Mouse (Mus musculus): ENCODE results near the gene Olfr986. TPM values are rescaled to one million over a fixed set of nuclear protein-coding genes. Genes with fewer than 3 reads are reported as not detected.

The Olfr986 gene
- polyA plus RNA-seq, 1 experiment, result not detected

DNA sequence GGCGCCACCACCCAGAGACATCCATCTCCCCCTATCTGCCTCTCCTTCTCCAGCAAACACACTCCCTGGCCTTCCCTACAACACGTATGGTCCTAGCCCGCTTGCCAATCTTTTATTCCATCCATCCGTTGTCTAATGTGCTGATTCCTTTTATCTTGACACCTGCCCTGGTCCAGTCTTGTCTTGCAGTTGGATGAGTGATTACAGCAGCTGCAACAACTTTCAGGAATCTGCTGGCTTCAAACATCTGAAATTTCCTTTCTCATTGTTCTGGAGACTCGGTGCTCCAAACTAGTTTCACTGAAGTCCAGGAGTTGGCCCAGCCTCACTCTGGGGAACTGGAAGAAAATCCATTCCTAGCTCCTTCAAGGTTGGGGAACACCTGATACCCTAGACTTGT is 48.8 kb downstream of the Olfr986 start:
- TF ChIP-seq POLR2A (IDR thresholded peaks at IDR 0.05; ENCODE audit: borderline replicate concordance, low read depth, low read length), result no peak
- no peak for TF ChIP-seq CTCF (IDR thresholded peaks at IDR 0.05; ENCODE audit: low read depth, low read length)
- no peak overlapping the region for H3K27ac ChIP-seq (ENCODE audit: insufficient read depth, low read depth, low read length)
- no peak overlapping the region for H3K4me3 ChIP-seq (ENCODE audit: insufficient read depth, low read length)

DNA sequence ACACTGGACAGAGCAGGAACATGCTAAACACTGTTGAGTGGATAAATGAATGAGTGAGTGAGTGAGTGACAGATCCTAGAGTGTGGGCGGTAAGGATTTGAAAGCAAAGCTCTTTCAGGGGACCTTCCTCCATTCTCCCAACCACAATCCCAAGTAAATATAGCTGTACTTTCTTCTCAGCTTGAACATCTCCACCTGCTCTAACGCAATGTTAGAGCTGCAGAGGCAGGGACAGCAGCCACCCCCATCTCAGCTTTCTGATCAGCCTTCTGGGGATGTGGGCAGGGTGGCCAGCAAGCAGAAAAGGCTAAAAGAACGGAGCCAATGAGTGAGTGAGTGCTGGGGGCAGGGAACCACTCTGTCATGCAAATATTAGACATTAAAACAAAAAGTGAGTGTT is 50.3 kb downstream of the Olfr986 start:
- TF ChIP-seq POLR2A (IDR thresholded peaks at IDR 0.05; ENCODE audit: borderline replicate concordance, low read depth, low read length), result no peak
- TF ChIP-seq CTCF (IDR thresholded peaks at IDR 0.05; ENCODE audit: low read depth, low read length), result no peak
- no peak overlapping the region for H3K4me3 ChIP-seq (ENCODE audit: insufficient read depth, low read length)
- no peak overlapping the region for H3K27ac ChIP-seq (ENCODE audit: insufficient read depth, low read depth, low read length)
- H3K4me1 ChIP-seq (ENCODE audit: control insufficient read depth, insufficient read depth, low read length), result peaks cover 12% of the 10 kb centered on the region

More for the DNA sequence above, 48.8 kb downstream of the Olfr986 start:
- peaks cover 12% of the 10 kb centered on the region for H3K4me1 ChIP-seq (ENCODE audit: control insufficient read depth, insufficient read depth, low read length)

DNA sequence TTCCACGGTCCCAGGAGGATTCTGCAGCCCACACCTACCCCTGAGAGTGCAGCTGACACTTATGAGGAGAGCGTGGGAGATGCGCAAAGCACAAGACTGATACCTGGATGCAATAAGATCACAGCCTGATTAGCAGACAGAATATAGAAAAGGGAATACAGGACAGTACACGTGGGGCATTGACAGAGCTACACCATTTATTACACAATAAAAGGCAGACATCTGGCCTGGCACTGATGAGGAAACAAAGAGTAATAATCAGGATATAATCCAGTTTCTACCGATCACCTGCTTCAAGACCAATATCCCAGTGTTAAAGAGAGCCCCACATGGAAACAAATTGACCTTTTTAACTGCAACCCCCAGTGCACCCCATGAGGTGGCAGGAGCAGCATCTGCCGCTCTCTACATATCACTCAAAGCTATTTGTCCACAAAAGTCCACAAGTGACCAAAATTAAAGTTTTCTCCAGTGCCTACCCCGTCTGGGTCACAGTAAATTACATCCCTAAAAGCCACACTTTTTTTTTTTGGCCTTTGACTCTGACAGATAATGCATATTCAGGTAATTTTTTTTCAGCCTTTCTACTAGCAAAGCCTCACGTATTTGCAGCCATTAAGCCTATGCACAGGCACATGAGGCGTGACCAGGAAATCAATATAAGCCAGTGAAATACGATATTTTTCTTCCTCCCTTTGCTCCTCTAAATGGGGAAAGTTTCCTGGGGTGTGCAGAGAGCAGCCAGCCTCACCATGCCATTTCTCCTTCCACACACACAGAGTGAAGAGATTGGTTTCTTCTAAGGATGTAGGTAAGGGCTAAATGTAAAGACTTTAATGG is 53.7 kb downstream of the Olfr986 start:
- no peak overlapping the region for H3K27ac ChIP-seq (ENCODE audit: insufficient read depth, low read depth, low read length)
- TF ChIP-seq POLR2A (IDR thresholded peaks at IDR 0.05; ENCODE audit: borderline replicate concordance, low read depth, low read length) (no peak), CTCF (IDR thresholded peaks at IDR 0.05; ENCODE audit: low read depth, low read length) (no peak)
- H3K4me3 ChIP-seq (ENCODE audit: insufficient read depth, low read length), result no peak overlapping the region

DNA sequence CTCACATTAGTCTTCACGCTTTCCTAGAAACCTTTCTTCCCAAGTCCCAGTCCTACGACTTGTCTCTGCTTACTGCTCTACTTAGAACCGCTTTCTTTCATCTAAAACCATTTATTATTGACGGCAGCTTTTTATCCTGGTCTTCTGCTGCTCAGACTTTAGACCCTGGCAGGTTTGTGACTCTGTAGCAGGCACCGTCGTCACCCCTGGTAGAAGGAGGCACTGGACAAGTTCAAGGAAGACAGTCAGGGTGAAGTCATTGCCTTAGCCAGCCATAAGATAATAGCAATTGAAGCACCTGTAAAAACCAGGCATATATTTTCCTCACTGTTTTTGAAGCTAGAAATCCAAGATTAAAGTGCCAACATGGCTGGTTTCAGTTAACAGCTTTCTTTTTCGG is 54.5 kb downstream of the Olfr986 start:
- no peak for TF ChIP-seq POLR2A (IDR thresholded peaks at IDR 0.05; ENCODE audit: borderline replicate concordance, low read depth, low read length)
- TF ChIP-seq CTCF (IDR thresholded peaks at IDR 0.05; ENCODE audit: low read depth, low read length), result no peak
- H3K4me3 ChIP-seq (ENCODE audit: insufficient read depth, low read length), result no peak overlapping the region
- no peak overlapping the region for H3K27ac ChIP-seq (ENCODE audit: insufficient read depth, low read depth, low read length)
- H3K4me1 ChIP-seq (ENCODE audit: control insufficient read depth, insufficient read depth, low read length), result peaks cover 7% of the 10 kb centered on the region

More for the DNA sequence above, 53.7 kb downstream of the Olfr986 start:
- peaks cover 9% of the 10 kb centered on the region for H3K4me1 ChIP-seq (ENCODE audit: control insufficient read depth, insufficient read depth, low read length)

Other genes starting within 250 kb of the Olfr986 start
- gene Olfr974, start 243.4 kb upstream of the Olfr986 start, polyA plus RNA-seq (2012; ENCODE audit: insufficient read depth, insufficient read length, missing spikeins), result not detected in 2 replicates
- not detected in 2 replicates for gene Olfr975, start 228.9 kb upstream of the Olfr986 start, polyA plus RNA-seq (2012; ENCODE audit: insufficient read depth, insufficient read length, missing spikeins)
- gene Olfr976, start 219.8 kb upstream of the Olfr986 start, polyA plus RNA-seq (2012; ENCODE audit: insufficient read depth, insufficient read length, missing spikeins), result not detected in 2 replicates
- not detected in 2 replicates for gene Olfr978, start 188.8 kb upstream of the Olfr986 start, polyA plus RNA-seq (2012; ENCODE audit: insufficient read depth, insufficient read length, missing spikeins)
- gene Olfr979, start 177.5 kb upstream of the Olfr986 start, polyA plus RNA-seq (2012; ENCODE audit: insufficient read depth, insufficient read length, missing spikeins), result not detected in 2 replicates
- not detected in 2 replicates for gene Olfr980, start 171.3 kb upstream of the Olfr986 start, polyA plus RNA-seq (2012; ENCODE audit: insufficient read depth, insufficient read length, missing spikeins)
- gene Olfr981, start 159.5 kb upstream of the Olfr986 start, polyA plus RNA-seq (2012; ENCODE audit: insufficient read depth, insufficient read length, missing spikeins), result 0.11 TPM in 1 of 2 replicates, not detected in the other
- not detected in 2 replicates for gene Olfr982, start 107.1 kb upstream of the Olfr986 start, polyA plus RNA-seq (2012; ENCODE audit: insufficient read depth, insufficient read length, missing spikeins)
- 0.13 TPM in 1 of 2 replicates, not detected in the other for gene Olfr983, start 87.3 kb upstream of the Olfr986 start, polyA plus RNA-seq (2012; ENCODE audit: insufficient read depth, insufficient read length, missing spikeins)
- gene Olfr984, start 66.7 kb upstream of the Olfr986 start, polyA plus RNA-seq (2012; ENCODE audit: insufficient read depth, insufficient read length, missing spikeins), result 0.16 TPM in 1 of 2 replicates, not detected in the other
- gene Olfr985, start 50.7 kb upstream of the Olfr986 start, polyA plus RNA-seq (2012; ENCODE audit: insufficient read depth, insufficient read length, missing spikeins), result not detected in 2 replicates
- not detected in 2 replicates for gene Tmem225, start 32.8 kb upstream of the Olfr986 start, polyA plus RNA-seq (2012; ENCODE audit: insufficient read depth, insufficient read length, missing spikeins)
- gene Zfp202, start 11.4 kb downstream of the Olfr986 start, polyA plus RNA-seq (2012; ENCODE audit: insufficient read depth, insufficient read length, missing spikeins), result 2.1 and 3.1 TPM in 2 replicates
- 0.52 and 1.1 TPM in 2 replicates for gene Scn3b, start 88.3 kb downstream of the Olfr986 start, polyA plus RNA-seq (2012; ENCODE audit: insufficient read depth, insufficient read length, missing spikeins)